Mouse (Mus musculus) embryonic facial prominence, embryonic 10.5 days (tissue): ENCODE data around the gene Rpl18. TPM values are rescaled to one million over a fixed set of nuclear protein-coding genes. Genes with fewer than 3 reads are reported as not detected.

Source experiments
- DNase-seq: peaks from one replicate; pipeline ENCODE4 v3.0.0-alpha.2; 2017; ENCODE audit warnings: low spot score
- H3K27ac ChIP-seq: fragments of 300-500 bp; sonication (generic); replicated peaks from 2 replicates; pipeline ENCODE4 v1.5.1; 2016; ENCODE audit warnings: mild to moderate bottlenecking
- H3K27me3 ChIP-seq: fragments of 300-500 bp; sonication (generic); replicated peaks from 2 replicates; pipeline ENCODE4 v1.6.1; 2016; ENCODE audit warnings: low read depth, mild to moderate bottlenecking; ENCODE audit not compliant: poor library complexity, severe bottlenecking
- H3K36me3 ChIP-seq: fragments of 300-500 bp; sonication (generic); replicated peaks from 2 replicates; pipeline ENCODE4 v1.6.1; 2016; ENCODE audit warnings: mild to moderate bottlenecking, moderate library complexity
- H3K4me1 ChIP-seq: fragments of 300-500 bp; sonication (generic); 2 replicates; pipeline ENCODE4 v1.6.1; 2016
- H3K4me3 ChIP-seq: fragments of 300-500 bp; sonication (generic); 2 replicates; pipeline ENCODE4 v1.5.1; 2016; ENCODE audit warnings: mild to moderate bottlenecking, moderate library complexity
- H3K9me3 ChIP-seq: fragments of 300-500 bp; sonication (generic); 2 replicates; pipeline ENCODE4 v1.6.1; 2016; ENCODE audit warnings: mild to moderate bottlenecking
- WGBS: fragments of 180-500 bp; shearing (Covaris S2); methylation state at CpG from one replicate; pipeline ENCODE4 v1.1.7; 2016; 5-methylcytosine and 5-hydroxymethylcytosine counted together
- polyA plus RNA-seq: library from polyadenylated mRNA; unstranded; fragments of >200 nt; fragmentation: Nextera tagmentation; extraction: Ambion mirVana; gene quantifications from 2 replicates; pipeline ENCODE4 v1.2.1, GENCODE M21; 2016

The Rpl18 gene
- polyA plus RNA-seq, 1 experiment from 2014 or later = 1,168 TPM

GRCm38 (mm10) chr7:45717918-45718297, 2.7 kb downstream of the Rpl18 start, which contains the start of gene Sphk2:
TSS of gene Sphk2 (minus strand) at chr7:45718002.
- WGBS = under 1% methylated on average over 41 of the region's 41 CpGs
- DNase-seq = peak; percentile 98
- peaks cover 58% of the 10 kb centered on the region for H3K36me3 ChIP-seq
- peaks cover 64% of the 10 kb centered on the region for H3K4me1 ChIP-seq
- peak within 1 kb of the TSS; percentile 93 for H3K27ac ChIP-seq
- no peaks in the 10 kb centered on the region for H3K27me3 ChIP-seq
- H3K9me3 ChIP-seq = no peaks in the 10 kb centered on the region
- peak within 1 kb of the TSS; percentile 70 for H3K4me3 ChIP-seq

GRCm38 (mm10) chr7:45718331-45718730, 3.1 kb downstream of the Rpl18 start:
- under 1% methylated on average over 20 of the region's 20 CpGs for WGBS
- H3K9me3 ChIP-seq = no peaks in the 10 kb centered on the region
- H3K4me3 ChIP-seq = peak overlapping the region; percentile 70
- peaks cover 58% of the 10 kb centered on the region for H3K36me3 ChIP-seq
- no peak for DNase-seq
- H3K27me3 ChIP-seq = no peaks in the 10 kb centered on the region
- H3K4me1 ChIP-seq = peaks cover 64% of the 10 kb centered on the region
- peak overlapping the region; percentile 93 for H3K27ac ChIP-seq

- no peak for DNase-seq
- 79% methylated on average over 10 of the region's 10 CpGs for WGBS
- Histone ChIP-seq H3K27me3 (no peaks in the 10 kb centered on the region), H3K4me3 (peak overlapping the region; percentile 70), H3K4me1 (peaks cover 55% of the 10 kb centered on the region), H3K9me3 (no peaks in the 10 kb centered on the region), H3K27ac (peak overlapping the region; percentile 93), H3K36me3 (peaks cover 58% of the 10 kb centered on the region)
Observed at GRCm38 (mm10) chr7:45719180-45719579, 3.9 kb downstream of the Rpl18 start.

GRCm38 (mm10) chr7:45719738-45720412, 4.6 kb downstream of the Rpl18 start:
- Histone ChIP-seq H3K27me3 (no peaks in the 10 kb centered on the region), H3K4me3 (peak overlapping the region; percentile 70), H3K36me3 (peaks cover 63% of the 10 kb centered on the region), H3K4me1 (peaks cover 48% of the 10 kb centered on the region), H3K27ac (no peak overlapping the region), H3K9me3 (no peaks in the 10 kb centered on the region)
- DNase-seq = no peak
- 94% methylated on average over 16 of the region's 16 CpGs for WGBS

GRCm38 (mm10) chr7:45720413-45721233, 5.4 kb downstream of the Rpl18 start, which contains the start of gene Fam83e:
TSS of gene Fam83e (plus strand) at chr7:45721212.
- H3K27me3 ChIP-seq = no peaks in the 10 kb centered on the region
- H3K36me3 ChIP-seq = peaks cover 70% of the 10 kb centered on the region
- no peaks in the 10 kb centered on the region for H3K9me3 ChIP-seq
- DNase-seq = no peak
- H3K4me1 ChIP-seq = peaks cover 41% of the 10 kb centered on the region
- 88% methylated on average over 14 of the region's 14 CpGs for WGBS
- peak within 1 kb of the TSS; percentile 70 for H3K4me3 ChIP-seq
- peak within 1 kb of the TSS; percentile 30; the same call in 1 of the 2 replicates for H3K27ac ChIP-seq

GRCm38 (mm10) chr7:45721234-45721571, 5.9 kb downstream of the Rpl18 start:
- DNase-seq = no peak
- no peaks in the 10 kb centered on the region for H3K9me3 ChIP-seq
- peak overlapping the region; percentile 29; the same call in 1 of the 2 replicates for H3K4me3 ChIP-seq
- 84% methylated on average over 7 of the region's 7 CpGs for WGBS
- H3K4me1 ChIP-seq = peaks cover 35% of the 10 kb centered on the region
- H3K27ac ChIP-seq = no peak overlapping the region
- H3K36me3 ChIP-seq = peaks cover 76% of the 10 kb centered on the region
- H3K27me3 ChIP-seq = no peaks in the 10 kb centered on the region

GRCm38 (mm10) chr7:45721642-45722347, 6.5 kb downstream of the Rpl18 start:
- DNase-seq = no peak
- Histone ChIP-seq H3K4me3 (peak overlapping the region; percentile 29; the same call in 1 of the 2 replicates), H3K36me3 (peaks cover 82% of the 10 kb centered on the region), H3K4me1 (peaks cover 29% of the 10 kb centered on the region), H3K27ac (peak overlapping the region; percentile 30), H3K9me3 (no peaks in the 10 kb centered on the region), H3K27me3 (no peaks in the 10 kb centered on the region)
- 70% methylated on average over 13 of the region's 13 CpGs for WGBS

GRCm38 (mm10) chr7:45722348-45722713, 7.1 kb downstream of the Rpl18 start:
- Histone ChIP-seq H3K27ac (peak overlapping the region; percentile 30; the same call in 1 of the 2 replicates), H3K9me3 (no peaks in the 10 kb centered on the region), H3K27me3 (no peaks in the 10 kb centered on the region), H3K4me3 (0 out of 2 replicates have a peak overlapping the region, but pooled peaks have one; percentile 14), H3K4me1 (peaks cover 25% of the 10 kb centered on the region), H3K36me3 (peaks cover 87% of the 10 kb centered on the region)
- DNase-seq = no peak
- WGBS = 86% methylated on average over 13 of the region's 13 CpGs

- H3K27me3 ChIP-seq = no peaks in the 10 kb centered on the region
- no peak for DNase-seq
- H3K9me3 ChIP-seq = no peaks in the 10 kb centered on the region
- H3K4me3 ChIP-seq = no peak overlapping the region
- no peak overlapping the region for H3K27ac ChIP-seq
- H3K4me1 ChIP-seq = peaks cover 25% of the 10 kb centered on the region
- peaks cover 97% of the 10 kb centered on the region for H3K36me3 ChIP-seq
- 91% methylated on average over 4 of the region's 4 CpGs for WGBS
Observed at GRCm38 (mm10) chr7:45723301-45723700, 8.0 kb downstream of the Rpl18 start.

GRCm38 (mm10) chr7:45723781-45724180, 8.5 kb downstream of the Rpl18 start:
- no peak for DNase-seq
- 92% methylated on average over 14 of the region's 14 CpGs for WGBS
- Histone ChIP-seq H3K36me3 (peaks cover 100% of the 10 kb centered on the region), H3K27ac (no peak overlapping the region), H3K4me3 (no peak overlapping the region), H3K9me3 (no peaks in the 10 kb centered on the region), H3K4me1 (peaks cover 24% of the 10 kb centered on the region), H3K27me3 (no peaks in the 10 kb centered on the region)

- H3K27ac ChIP-seq = no peak overlapping the region
- H3K36me3 ChIP-seq = peaks cover 99% of the 10 kb centered on the region
- peaks cover 18% of the 10 kb centered on the region for H3K4me1 ChIP-seq
- no peak for DNase-seq
- H3K27me3 ChIP-seq = no peaks in the 10 kb centered on the region
- H3K9me3 ChIP-seq = no peaks in the 10 kb centered on the region
- WGBS = 93% methylated on average over 9 of the region's 9 CpGs
- no peak overlapping the region for H3K4me3 ChIP-seq
Observed at GRCm38 (mm10) chr7:45725151-45725550, 9.9 kb downstream of the Rpl18 start.

- Histone ChIP-seq H3K4me3 (peak within 1 kb of the TSS; percentile 13; the same call in 1 of the 2 replicates), H3K27ac (no peak within 1 kb of the TSS), H3K36me3 (peaks cover 94% of the 10 kb centered on the region), H3K27me3 (no peaks in the 10 kb centered on the region), H3K4me1 (peaks cover 19% of the 10 kb centered on the region), H3K9me3 (no peaks in the 10 kb centered on the region)
- WGBS = 92% methylated on average over 11 of the region's 11 CpGs
- DNase-seq = no peak
Observed at GRCm38 (mm10) chr7:45725713-45726112, 10.5 kb downstream of the Rpl18 start, which contains the start of gene Spaca4. TSS of gene Spaca4 (minus strand) at chr7:45725813.
